Mouse (Mus musculus) gastrocnemius, postnatal 25 days (tissue): ENCODE results near the gene N4bp2l2. TPM values are rescaled to one million over a fixed set of nuclear protein-coding genes. Genes with fewer than 3 reads are reported as not detected.

Source experiments
- DNase-seq: peaks from one replicate; pipeline ENCODE4 v3.0.0; 2022
- total RNA-seq, 2 experiments: library from RNA; stranded (reverse); gene quantifications; 1 replicate in 1 of 2; 2 replicates in 1 of 2; pipeline ENCODE4 v1.2.3; 2021

N4bp2l2 gene
- total RNA-seq, 2 experiments from 2014 or later = 25.9 to 26.7 TPM

DNA sequence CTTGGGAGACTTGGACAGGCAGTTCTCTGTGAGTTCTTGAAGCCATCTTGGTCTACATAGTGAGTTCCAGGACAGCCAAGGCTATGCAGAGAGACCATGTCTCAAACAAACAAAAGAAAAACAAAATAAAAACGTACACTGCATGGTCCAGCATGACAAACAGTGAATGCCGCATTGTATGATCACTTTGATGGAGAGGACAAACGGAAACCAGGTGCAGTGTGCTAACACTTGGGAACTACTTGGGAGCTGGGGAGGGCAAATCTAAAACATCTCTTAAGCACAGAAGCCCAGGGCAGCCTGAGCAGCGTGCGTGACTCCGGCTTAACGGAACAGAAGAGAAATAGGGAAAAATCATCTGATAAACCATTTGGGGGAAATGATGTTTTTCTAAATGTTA lies 68.9 kb downstream of the N4bp2l2 start, which contains the start of gene N4bp2l1:
TSS of gene N4bp2l1 (minus strand) at position 101 of the 400 bp plus-strand sequence.
- no peak for DNase-seq

DNA sequence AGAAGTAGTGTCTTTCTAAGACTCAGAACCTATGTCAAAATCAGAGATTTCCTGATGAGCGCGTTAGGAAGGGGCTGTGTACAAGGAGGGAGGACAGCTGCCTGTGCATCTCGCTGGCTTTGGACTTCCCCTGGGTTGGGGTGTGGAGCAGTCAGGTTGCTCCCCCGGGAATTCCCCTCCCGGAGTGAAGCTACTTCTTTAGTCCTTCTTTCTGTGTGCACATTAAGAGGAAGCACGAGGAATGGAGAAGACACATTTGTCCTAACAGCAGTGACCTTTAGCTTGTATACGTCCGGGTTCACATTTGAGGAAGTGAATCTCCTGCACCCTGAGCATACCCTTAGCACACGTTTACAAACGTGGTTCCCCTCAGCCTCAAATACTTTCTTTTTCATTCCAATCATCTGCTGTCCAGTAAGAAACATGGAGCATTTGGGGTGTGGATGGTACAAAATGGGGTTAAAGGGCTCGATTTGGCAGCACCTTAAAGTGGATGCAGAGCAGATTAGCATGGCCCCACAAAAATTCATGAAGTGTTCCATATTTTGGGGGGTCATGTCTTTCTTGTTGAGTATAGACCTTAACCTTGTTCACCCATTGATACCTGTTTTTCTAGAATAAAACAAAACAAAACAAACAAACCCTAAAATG lies 70.5 kb downstream of the N4bp2l2 start:
- DNase-seq = no peak

DNA sequence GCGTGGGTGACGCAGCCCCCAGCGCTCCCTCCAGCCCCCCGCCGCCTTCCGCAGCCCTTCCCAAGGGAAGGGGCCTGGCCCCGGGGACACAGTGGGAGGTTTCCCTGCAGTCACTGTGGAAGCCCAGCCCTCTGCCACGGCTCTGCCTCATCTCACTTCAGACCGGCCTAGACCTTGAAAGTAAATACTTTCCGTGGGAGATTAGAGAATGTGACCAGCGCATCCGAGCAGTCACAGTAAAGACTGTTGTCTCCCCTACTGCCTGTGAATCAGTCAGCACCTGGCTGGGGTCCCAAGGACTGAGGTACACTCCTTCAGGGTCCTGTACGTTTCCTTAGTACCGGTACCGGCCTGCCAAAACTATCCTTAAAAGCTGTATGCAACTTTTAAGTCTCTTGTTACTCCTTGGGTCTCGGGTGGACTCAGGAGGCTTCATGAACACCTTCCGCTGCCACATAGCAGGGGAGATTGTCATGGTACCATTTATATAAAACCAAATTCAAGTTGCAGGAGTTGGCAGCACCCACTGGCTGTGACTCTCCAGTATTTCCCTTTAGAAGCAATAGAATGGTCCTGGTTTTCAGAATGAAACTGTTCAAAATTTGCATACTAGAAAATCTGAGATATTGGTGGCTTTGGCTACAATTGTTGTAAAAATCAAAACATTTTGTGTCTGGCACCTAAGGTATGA lies 71.2 kb downstream of the N4bp2l2 start:
- DNase-seq = no peak

DNA sequence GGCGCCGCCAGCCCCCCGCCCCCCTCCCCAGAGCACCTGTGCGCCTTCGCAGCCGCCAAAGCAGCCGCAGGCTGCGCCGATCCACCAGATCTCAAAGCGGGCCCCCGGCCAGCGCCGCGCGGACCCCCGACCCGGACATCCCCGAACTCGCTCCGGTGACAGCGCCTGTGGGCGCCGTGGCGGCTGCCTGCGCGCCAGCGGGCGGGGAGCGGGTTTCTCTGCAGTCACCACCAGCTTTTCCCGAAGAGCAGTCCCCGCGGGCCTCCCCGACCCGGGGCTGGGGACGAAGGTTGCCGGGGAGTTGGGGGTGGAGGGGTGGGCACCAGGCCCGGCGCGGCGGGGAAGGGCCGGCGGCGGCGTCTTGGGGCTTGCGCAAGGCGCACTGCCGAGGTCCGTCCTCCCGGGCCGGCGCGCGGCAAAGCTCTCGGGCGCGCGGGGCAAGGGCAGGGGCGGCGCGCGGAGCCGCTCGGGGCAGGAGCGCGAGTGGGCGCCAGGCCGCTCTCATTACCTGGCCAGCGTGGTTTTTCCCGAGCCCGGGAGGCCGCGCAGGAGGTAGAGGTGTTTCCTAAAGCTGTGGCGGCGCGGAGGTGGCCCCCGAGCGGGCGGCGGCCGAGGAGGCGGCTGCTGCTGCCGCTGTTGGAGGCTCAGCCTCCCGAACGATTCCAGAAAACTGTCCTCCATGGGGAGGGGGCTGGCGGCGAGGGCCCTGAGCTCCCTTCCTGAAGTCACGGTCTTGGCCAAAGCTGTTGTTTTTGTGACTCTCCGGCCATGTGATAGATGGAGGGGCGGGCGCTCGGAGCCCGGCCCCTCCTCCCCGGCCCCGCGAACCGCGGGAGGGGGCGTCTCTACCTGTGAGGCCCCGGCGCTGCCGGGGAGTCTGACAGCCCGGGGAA lies 72.0 kb downstream of the N4bp2l2 start:
- peak; percentile 35 for DNase-seq

DNA sequence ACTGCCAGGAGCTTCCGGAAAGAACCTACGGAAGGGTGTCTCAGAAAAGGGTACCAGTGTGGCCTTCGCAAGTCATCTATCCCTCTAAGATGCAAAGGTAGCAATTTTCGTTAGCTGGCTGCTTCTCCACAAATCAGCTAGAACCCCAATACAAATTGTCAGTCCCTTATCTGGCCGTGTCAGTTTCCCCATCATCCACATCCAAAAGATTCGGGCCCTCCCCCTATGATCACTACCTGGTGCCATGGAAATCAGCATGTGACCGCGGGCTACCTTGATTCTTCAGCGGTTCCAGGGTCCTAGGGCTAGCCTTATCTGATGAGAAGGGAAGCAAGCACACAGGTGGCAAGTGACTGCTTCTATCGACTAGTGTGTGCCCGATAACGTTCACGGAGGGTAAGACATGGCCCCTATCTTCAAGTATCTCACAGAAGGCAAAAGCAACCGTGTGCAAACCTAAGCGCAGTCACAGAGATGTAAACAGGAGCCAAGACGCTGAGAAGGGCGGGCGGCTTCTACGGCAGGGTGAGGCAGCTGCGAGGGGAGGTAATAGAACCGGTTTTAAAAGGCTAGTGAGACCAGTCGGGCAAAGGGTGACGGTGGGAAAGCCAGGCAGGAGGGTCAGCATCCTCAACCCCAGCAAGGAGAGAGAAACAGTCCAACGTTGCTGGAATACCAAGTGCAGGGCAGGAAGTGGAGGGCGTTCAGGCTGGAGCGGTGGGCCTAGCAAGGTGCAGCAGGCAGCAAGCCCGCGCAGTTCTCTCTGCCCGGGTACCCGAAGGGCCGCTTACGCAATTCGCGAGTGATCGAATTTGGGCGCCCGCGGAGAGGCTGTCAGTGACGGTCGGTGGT lies 72.9 kb downstream of the N4bp2l2 start:
- no peak for DNase-seq

DNA sequence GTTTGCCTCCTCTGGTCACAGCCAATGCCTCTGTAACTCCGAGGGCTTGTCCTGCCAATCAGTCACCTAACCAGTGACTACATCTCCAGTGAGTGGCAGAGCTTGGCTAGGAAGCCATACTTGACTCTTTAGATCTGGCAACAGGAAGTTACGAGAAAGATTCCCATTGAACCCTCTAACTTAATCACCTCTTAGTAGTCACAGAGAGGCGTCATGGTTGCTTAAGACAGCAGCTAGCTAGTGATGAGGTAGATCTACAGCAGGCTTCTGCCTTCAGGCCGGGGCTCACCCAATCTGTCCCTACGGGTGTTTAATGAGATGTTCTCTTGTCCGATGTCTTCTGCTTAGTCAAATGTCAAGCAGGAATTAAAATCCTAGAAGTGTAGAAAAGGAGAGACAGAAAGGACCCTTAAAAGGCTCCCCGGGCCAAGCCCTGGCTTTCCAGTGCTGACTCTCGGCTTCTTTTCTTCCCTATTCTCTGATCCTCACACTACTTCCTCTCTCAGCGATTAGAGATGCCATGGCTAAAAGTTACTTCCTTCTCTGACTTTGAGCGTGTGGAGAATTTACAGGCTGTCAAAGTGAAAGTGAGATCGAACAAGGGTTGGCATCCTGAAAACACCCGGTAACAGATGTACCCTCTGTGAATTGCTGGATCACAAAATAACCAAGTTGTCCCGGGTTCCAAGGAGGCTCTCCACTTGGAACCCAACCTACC lies 73.6 kb downstream of the N4bp2l2 start:
- no peak for DNase-seq

DNA sequence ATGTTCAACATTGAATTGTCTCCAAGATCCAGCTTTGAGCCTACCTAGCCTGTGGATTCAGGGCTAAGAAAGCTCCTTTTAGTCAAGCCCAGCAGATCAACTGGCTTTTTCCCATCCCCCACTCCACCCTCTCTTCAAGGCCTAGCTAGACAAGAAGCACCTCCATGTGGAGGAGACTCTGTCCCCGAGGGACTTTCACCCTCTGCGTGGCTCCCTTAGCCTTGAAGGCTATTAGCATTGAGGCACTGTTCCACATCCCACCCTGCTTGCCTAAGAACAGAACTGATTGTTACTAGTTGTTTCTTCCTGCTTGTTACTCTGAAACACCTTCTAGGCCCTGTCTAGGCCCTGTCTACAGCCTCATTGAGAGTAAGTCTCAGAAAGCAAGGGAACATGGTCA lies 76.0 kb downstream of the N4bp2l2 start:
- no peak for DNase-seq

DNA sequence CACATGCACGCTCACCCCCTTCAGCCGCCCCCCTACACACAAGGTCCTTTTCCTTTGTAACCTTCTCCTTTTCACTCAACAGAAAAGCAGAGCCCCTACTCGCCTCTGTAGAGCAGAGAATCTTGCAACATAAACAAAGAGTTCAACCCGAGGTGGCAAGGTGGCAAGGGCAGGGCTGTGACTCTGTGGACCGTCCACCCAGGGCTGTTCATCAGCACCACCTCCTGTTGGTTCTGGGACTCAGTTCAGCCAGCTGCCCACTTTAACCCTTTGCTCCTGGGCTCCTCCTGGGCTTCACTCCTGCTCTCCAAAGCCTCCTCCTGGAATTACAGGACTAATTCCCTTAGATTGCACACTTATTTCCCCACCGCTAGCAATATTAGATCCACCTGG lies 81.7 kb downstream of the N4bp2l2 start:
- no peak for DNase-seq

DNA sequence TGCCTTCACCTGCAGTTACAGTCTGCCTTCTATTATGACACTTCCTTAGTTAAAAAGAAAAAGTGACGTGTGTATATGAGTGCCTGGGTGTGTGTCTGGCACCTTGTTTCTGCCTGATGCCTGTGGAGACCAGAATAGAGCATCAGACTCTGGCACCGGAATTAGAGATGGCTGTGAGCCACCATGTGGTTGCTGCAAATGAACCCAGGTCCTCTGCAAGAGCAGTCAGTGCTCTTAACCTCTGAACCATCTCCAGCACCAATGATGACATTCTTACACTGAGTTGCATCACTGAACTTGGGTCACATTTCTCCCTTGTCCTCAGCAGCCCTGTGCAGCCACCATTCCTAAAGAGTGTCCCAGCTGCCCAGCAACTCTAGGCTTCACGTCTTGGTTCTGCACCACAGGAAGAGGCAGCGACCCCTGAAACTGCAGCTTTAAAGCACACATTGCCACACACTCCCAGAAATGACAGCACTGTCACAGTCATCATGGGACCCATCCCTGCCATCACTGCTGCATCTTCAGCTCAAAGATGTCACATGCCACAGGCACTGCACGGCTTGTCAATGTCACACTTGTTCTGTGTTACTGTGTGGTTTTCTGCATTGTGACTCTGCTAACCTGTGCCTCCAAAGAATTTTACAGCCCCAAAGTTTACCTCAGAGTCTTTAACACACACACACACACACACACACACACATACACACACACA lies 82.2 kb downstream of the N4bp2l2 start:
- peak; percentile 39 for DNase-seq

DNA sequence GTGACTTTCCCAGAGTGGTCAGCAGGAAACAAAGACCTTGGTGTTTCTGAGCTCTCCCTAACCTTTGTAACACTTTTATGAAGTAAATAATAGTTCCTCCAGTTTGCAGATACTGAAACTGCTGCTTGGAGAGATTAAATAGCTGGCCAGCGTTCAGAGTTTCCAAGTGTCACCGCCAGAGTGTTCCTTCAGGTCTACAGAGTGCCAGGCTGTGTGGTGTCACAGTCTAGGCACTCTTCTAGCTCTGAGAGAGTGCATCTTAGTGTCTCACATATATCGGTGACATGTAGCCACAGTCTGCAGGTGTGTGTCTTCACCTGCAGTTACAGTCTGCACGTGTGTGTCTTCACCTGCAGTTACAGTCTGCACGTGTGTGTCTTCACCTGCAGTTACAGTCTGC lies 82.8 kb downstream of the N4bp2l2 start:
- DNase-seq = no peak

DNA sequence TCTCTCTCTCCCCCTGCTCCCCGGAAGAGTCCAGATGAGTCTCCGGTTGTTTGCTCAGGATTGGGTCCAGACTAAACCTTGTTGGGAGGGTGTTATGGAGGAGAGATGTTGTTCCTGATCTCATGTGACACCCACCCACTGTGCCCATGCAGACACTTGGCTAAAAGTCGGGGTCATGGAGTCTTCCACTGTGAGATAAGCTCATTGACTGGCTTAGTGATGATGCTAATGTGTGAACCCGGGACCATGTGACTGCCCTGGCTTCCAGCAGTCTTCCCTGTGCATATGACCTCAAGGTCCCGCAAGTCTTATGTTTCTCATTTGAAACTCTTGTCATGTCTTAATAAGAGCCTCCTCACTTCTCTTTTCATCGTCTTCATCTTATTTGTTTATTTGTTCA lies 84.8 kb downstream of the N4bp2l2 start:
- no peak for DNase-seq

DNA sequence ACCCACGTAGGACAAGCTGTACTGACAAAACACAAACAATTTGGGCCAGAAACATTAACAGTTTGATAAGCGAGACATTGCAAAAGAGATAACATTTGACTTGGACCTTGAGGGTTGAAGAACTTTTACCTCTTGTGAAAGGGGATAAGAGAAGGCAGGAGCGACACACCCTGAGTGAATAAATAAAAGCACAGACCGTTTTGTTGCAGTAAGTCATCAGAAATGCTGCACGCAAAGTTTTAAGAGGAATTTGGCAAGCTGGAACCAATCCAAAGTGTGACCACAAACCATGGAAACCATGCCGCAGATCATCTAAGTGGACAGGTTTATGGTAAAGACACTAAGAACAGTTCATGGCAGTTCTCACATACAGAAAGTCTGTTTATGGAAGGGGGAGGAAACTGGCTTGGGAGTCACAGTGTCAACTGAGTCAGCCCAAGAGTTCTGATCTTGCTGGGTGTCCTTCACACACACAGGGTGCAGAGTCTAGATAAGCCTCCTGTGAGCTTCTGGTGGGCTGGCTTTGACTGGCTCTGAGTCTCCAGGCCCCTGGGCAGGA lies 87.3 kb downstream of the N4bp2l2 start:
- DNase-seq = no peak

DNA sequence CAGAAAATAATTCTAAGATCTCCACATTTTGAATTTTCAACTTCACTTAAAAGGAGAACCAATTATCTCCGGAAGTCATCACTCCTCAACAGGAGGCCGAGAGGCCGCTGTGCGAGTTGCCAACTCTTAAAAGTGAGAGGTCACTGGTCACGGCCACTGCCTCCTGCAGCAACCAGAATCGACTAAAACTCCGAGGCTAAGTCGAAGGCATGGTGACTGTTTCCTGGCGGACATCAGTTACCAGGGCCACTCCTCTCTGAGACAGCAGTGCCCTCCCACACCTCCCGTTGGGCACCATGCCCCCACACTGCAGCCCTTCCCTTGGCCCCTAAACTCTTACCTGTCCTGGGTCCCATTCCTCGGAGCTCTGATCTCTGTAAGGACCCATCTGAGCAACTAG lies 89.2 kb downstream of the N4bp2l2 start:
- no peak for DNase-seq

DNA sequence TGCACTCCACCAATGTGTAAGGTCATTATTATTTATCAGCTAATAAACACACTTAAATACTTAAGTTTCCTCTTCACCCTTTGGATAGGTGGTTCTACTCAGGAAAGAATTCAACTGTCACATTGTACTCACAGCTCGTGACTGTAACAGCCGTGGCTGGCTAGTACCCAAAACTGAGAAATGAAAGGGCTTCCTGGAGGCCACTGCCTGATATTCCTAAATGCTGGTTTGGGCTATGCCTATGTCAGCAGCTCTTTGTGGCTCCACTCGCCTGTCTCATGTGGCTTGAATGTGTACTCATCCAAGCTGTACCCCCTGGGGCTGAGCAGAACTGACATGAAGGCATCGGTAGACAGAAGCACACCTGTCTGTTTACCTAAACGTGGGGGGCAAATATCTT lies 91.1 kb downstream of the N4bp2l2 start:
- DNase-seq = no peak

DNA sequence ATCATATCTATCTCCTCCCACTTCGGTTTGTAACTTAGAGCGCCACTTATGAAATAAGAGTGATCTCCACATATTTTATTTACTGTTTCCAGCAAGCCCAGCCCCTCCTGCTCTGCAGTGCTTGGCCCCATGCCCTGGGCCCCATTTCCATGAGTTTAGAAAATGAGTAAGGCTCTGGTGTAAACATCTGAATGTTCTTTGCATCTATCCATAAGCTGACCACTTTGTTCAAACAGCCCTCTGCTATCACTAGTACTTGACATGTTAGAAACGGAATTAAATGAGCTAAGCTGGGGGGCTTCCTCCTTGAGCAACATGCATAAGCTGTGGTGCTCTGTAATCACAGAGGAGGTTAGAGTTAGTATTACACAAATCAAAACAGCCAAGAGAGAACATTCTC lies 91.6 kb downstream of the N4bp2l2 start:
- no peak for DNase-seq

DNA sequence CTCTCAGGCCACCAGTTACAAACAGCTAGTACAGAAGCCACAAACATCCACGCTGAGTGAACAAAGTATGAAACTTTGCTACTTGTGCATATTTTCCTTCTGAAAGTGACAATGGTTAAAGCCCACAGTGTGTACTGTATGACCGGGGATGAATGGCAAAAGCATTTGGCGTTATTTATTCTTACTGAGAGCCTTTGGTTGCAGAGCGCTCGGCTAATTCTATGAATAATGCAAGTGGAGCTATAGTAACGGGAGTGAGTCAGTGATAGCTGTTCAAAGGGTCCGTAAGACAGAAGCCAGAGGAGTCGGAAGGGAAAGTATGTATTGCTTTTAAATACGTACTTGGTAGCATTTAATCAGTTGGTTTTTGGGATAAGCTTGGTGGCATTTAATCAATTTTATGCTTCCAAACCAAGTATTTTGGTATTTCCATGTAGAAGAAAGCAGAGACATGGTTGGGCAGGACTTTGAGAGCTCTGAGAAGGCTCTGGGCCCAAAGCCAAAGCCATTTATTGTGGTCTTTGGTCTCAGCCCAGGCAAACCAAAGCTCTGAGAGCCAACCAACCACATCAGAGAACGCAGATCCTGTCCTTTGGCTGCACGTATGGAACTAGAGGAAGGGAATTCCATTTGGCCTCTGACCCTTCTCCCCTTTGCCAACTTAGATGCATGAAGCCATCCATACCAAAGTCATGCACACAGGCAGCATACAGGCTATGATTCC lies 95.3 kb downstream of the N4bp2l2 start:
- no peak for DNase-seq

DNA sequence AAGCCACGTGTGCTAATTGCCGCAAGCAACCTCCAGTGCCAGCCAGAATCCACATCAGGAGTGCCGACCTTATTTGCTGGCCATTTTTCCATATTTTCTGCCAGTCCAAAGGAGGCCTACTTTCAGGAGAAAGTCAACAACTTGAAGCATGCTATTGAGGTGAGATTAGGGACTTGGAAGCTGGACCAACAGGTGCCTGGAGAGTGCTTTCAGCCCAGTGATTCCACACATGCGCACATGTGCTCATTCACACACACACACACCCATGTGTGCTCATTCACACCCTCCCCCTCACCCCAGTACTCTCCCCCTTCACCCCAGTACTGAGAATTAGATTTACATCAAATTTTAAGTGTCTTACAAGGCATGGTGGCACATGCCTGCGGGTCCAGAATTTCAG lies 99.0 kb downstream of the N4bp2l2 start:
- DNase-seq = no peak

DNA sequence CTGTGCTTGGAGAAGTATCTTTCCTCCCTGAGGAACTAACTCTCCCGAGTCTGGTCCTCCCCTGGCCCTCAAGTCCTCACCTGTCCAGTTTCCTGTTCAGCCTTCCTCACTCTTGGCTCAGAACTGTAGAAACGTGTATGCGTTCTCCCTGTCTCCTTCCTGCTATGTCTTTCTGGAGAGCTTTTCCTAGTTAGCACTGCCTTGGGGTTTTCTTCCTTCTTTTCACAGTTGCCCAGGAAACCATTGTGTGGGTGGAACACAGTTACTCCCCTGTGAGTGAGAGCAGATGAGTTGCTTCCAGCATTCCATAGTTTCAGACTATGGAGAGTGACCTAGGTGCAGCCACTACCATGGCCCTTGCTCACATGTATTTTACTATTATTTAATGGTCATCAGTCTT lies 99.8 kb downstream of the N4bp2l2 start:
- no peak for DNase-seq

DNA sequence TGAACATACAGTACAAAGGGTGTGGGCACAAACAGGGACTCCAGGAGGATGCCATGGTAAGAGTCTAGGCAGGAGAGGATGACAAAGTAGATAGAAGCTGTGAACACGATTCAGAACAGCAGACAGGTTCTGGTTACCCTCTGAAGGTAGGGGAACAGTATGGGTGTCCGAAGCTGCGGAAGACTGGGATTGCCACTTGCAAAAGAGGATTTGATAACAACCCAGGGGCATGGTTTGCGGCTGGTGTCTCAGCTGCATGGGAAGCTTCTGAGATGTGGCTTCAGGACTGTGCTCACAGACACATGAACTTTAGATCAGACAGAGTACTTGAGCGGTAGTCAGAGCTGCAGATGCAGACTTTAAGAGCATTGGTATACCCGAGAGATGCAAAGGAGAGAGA lies 101.6 kb downstream of the N4bp2l2 start:
- DNase-seq = no peak

DNA sequence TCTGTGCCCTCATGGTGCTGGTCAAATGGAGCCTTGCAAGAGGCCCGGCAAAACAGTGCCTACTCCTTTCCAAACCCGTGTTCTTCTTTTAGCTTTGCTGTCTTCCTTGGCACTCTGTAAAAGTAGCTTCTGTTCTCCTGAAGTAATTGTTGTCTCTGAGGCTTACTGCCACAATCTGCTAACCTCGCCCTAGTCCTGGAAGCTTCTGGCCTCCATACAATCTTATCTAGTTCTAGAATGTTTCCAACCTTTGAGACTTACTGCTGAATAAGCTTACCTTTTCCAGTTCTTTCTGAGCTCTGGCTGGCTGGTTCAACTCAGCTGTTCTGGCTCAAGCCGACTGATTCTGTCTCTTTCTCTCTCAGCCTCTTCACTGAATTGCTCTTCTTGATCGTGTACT lies 104.2 kb downstream of the N4bp2l2 start:
- no peak for DNase-seq
